Mouse (Mus musculus) hindbrain, postnatal 0 days (tissue): ENCODE measurements at regions not wholly inside any gene's neighbourhood (a gene's known extent, or its start where the extent isn't known, plus 50 kb on each side); places are given as distances from the start of the nearest gene placed in this dataset.

Experiments used
- ATAC-seq: fragments of 200-750 bp; cut with Nextera tagmentation; 2 replicates; pipeline ENCODE4 v1.8.0; 2017; ENCODE audit warnings: mild to moderate bottlenecking, moderate TSS enrichment, moderate library complexity
- DNase-seq: peaks from one replicate; pipeline ENCODE4 v3.0.0-alpha.2; 2015; ENCODE audit warnings: low spot score
- H3K27ac ChIP-seq: fragments of 300-500 bp; sonication (generic); 2 replicates; pipeline ENCODE4 v1.5.1; 2014; ENCODE audit warnings: mild to moderate bottlenecking
- H3K27me3 ChIP-seq: fragments of 300-500 bp; sonication (generic); 2 replicates; pipeline ENCODE4 v1.6.1; 2014; ENCODE audit warnings: low read length, mixed read lengths; ENCODE audit not compliant: insufficient read depth
- H3K36me3 ChIP-seq: fragments of 300-500 bp; sonication (generic); 2 replicates; pipeline ENCODE4 v1.6.1; 2014; ENCODE audit warnings: low read length, mixed read lengths; ENCODE audit not compliant: insufficient read depth
- H3K4me1 ChIP-seq: fragments of 300-500 bp; sonication (generic); 2 replicates; pipeline ENCODE4 v1.6.1; 2014; ENCODE audit warnings: antibody characterized with exemption, low read length, mixed read lengths; ENCODE audit not compliant: insufficient read depth
- H3K4me2 ChIP-seq: fragments of 300-500 bp; sonication (generic); 2 replicates; pipeline ENCODE4 v1.6.1; 2014; ENCODE audit warnings: low read depth, mild to moderate bottlenecking, low read length, moderate library complexity, mixed read lengths
- H3K4me3 ChIP-seq: fragments of 300-500 bp; sonication (generic); 2 replicates; pipeline ENCODE4 v1.5.1; 2014; ENCODE audit warnings: low read length
- H3K9ac ChIP-seq: fragments of 300-500 bp; sonication (generic); replicated peaks from 2 replicates; pipeline ENCODE4 v1.6.1; 2014; ENCODE audit warnings: mild to moderate bottlenecking, low read length, moderate library complexity, mixed read lengths
- H3K9me3 ChIP-seq: fragments of 300-500 bp; sonication (generic); 2 replicates; pipeline ENCODE4 v1.6.1; 2016; ENCODE audit warnings: low read length, mixed read lengths
- CTCF ChIP-seq: IDR thresholded peaks from 2 replicates; pipeline ENCODE4 v1.5.1; 2016; ENCODE audit warnings: antibody characterized with exemption, control low read depth, low read depth
- WGBS: fragments of 180-500 bp; shearing (Covaris S2); extraction: QIAGEN DNeasy Blood & Tissue Kit; methylation state at CpG from one replicate; pipeline ENCODE4 v1.1.7; 2014; 5-methylcytosine and 5-hydroxymethylcytosine counted together

DNA sequence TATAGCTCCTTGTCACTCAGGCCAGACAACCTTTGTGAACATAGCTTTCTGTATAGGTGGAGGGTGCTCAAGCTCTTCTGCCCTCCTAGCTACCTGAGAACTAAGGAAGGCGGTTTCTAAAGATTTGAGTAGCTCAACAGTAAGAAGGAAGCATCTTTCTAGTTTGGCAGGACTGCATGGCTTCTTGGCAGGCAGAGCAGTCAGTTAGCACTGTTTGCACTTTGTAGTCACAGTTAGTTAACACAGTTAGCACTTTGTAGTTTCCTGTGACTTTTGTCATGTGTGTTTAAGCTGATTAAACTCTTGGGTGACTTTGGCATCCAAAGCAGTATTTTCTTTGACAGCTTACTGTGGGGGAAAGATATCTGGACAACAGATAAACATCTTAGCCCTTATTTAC, 219.7 kb downstream of the Zbbx start:
- Histone ChIP-seq H3K4me1 (no peaks in the 10 kb centered on the region), H3K9ac (no peak overlapping the region), H3K27ac (no peak overlapping the region), H3K9me3 (no peaks in the 10 kb centered on the region), H3K27me3 (no peaks in the 10 kb centered on the region), H3K4me3 (no peak overlapping the region), H3K4me2 (no peak overlapping the region), H3K36me3 (no peaks in the 10 kb centered on the region)
- 74% methylated on average over 1 of the region's 1 CpGs for WGBS
- ATAC-seq (no peak), DNase-seq (no peak)
- no peak for TF ChIP-seq CTCF

DNA sequence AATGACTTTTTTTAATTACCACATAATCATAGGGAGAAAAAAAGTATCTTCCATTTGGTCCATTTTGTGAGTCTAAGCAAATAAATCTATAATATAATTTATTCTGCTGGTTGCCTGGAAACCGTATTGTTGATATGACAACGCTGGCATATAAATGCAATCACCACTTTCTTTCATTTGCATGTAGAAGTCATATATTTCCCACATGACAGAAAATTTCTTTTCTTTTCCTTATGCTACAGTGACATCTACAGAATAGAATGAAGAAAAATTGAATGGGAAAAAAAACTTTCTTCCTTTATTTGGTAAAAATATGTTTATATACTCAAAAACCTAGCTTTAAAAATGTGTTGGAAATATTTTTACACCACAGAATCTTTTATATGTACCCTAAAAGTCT, 243.6 kb downstream of the Zbbx start:
- H3K9ac ChIP-seq = no peak overlapping the region
- ATAC-seq (no peak), DNase-seq (peak; percentile 51)
- WGBS = 50% methylated on average over 2 of the region's 2 CpGs
- no peak overlapping the region for H3K4me2 ChIP-seq
- H3K27ac ChIP-seq = no peak overlapping the region
- no peaks in the 10 kb centered on the region for H3K27me3 ChIP-seq
- H3K36me3 ChIP-seq = no peaks in the 10 kb centered on the region
- no peak for TF ChIP-seq CTCF
- no peak overlapping the region for H3K4me3 ChIP-seq
- H3K9me3 ChIP-seq = no peaks in the 10 kb centered on the region
- no peaks in the 10 kb centered on the region for H3K4me1 ChIP-seq

DNA sequence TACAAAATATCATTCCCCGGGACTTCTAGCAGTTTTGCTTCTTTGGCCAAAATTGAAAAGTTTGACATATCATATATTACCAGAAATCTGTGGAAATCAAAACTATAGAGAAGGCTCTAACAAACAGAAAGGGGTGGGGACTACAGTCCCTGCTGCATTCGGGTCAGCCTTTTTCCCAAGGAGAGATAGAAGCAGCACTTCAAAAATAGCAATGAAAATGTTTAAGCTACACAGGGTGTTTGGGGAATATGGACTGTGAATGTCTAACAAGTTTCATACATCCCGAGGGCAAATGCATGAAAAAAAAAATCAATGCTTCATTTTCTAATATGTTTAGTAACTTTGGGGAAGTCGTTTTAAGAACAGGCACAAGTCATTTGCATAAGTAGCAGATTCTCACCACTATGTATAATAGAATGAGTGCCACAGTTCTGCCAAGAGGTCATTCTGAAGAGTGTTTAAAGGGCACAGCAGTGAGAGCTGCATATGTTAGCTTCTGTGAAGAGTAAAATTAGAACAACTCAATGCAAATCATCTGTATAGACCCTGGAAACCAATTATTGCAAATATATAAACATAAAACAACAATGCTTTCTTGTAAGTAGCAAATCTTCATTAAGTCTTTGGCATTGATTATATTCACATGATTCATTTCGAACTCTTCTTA, 244.2 kb downstream of the Zbbx start:
- DNase-seq = peak; percentile 2
- Histone ChIP-seq H3K36me3 (no peaks in the 10 kb centered on the region), H3K9me3 (no peaks in the 10 kb centered on the region), H3K27me3 (no peaks in the 10 kb centered on the region), H3K4me1 (no peaks in the 10 kb centered on the region), H3K4me3 (no peak overlapping the region), H3K27ac (no peak overlapping the region), H3K4me2 (no peak overlapping the region), H3K9ac (no peak overlapping the region)
- TF ChIP-seq CTCF = no peak
- ATAC-seq = no peak
- 47% methylated on average over 5 of the region's 5 CpGs for WGBS

DNA sequence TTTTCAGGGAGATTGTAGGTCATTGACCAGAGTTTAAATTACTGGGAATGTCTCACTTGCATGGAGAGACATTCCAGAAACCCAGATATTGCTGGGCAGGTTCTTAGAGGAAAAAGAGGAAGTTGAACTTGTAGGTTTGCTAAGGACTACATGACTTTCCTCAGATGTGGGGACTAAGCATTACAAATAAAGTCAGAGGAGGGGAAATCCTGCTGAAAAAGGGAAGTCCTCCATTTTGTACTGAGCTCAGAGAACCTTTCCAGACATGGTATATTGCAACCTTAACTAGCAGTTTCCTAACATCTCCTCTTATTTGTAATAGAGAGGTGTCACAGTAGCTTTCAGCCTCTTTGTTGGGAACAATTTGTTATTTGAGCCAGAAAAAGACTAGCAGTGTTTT, 260.7 kb downstream of the Zbbx start:
- TF ChIP-seq CTCF = no peak
- H3K4me2 ChIP-seq = no peak overlapping the region
- H3K4me3 ChIP-seq = no peak overlapping the region
- H3K27ac ChIP-seq = no peak overlapping the region
- no peak overlapping the region for H3K9ac ChIP-seq
- H3K9me3 ChIP-seq = no peaks in the 10 kb centered on the region
- no peaks in the 10 kb centered on the region for H3K36me3 ChIP-seq
- no peak for ATAC-seq
- no peak for DNase-seq
- no peaks in the 10 kb centered on the region for H3K4me1 ChIP-seq
- no peaks in the 10 kb centered on the region for H3K27me3 ChIP-seq
